Mouse (Mus musculus) cerebellum, adult 2 months (tissue): ENCODE measurements around the gene Hsf4.

ENCODE experiments used
- CTCF ChIP-seq: fragments of 200-500 bp; IDR thresholded peaks from 2 replicates; pipeline ENCODE4 v1.5.1; 2011; ENCODE audit warnings: low read depth, mild to moderate bottlenecking, control low read depth, low read length, moderate library complexity, borderline replicate concordance; ENCODE audit not compliant: insufficient read depth
- POLR2A ChIP-seq: fragments of 200-500 bp; IDR thresholded peaks from 2 replicates; pipeline ENCODE4 v1.6.1; 2011; ENCODE audit warnings: low read length, control low read depth, borderline replicate concordance; ENCODE audit not compliant: insufficient read depth

GRCm38 (mm10) chr8:105254152-105254965, 15.2 kb upstream of the Hsf4 start:
- TF ChIP-seq CTCF (peak; percentile 72), POLR2A (no peak)
